Mouse (Mus musculus) liver, embryonic 11.5 days (tissue): ENCODE data around the gene Traf1. TPM values are rescaled to one million over a fixed set of nuclear protein-coding genes. Genes with fewer than 3 reads are reported as not detected.

Source experiments
- ATAC-seq: fragments of 200-750 bp; cut with Nextera tagmentation; replicated peaks from 2 replicates; pipeline ENCODE4 v1.8.0; 2017; ENCODE audit warnings: moderate number of reproducible peaks, mild to moderate bottlenecking, moderate TSS enrichment, moderate library complexity; ENCODE audit not compliant: low FRiP score
- DNase-seq: peaks from one replicate; pipeline ENCODE4 v3.0.0-alpha.2; 2017; ENCODE audit warnings: low spot score
- H3K27ac ChIP-seq: fragments of 300-500 bp; sonication (generic); 2 replicates; pipeline ENCODE4 v1.5.1; 2014; ENCODE audit warnings: mild to moderate bottlenecking, low read depth, low read length, control low read depth
- H3K27me3 ChIP-seq: fragments of 300-500 bp; sonication (generic); replicated peaks from 2 replicates; pipeline ENCODE4 v1.6.1; 2014; ENCODE audit warnings: low read length, mixed read lengths; ENCODE audit not compliant: control insufficient read depth, insufficient read depth
- H3K36me3 ChIP-seq: fragments of 300-500 bp; sonication (generic); 2 replicates; pipeline ENCODE4 v1.6.1; 2014; ENCODE audit warnings: mild to moderate bottlenecking, low read length, moderate library complexity, mixed read lengths; ENCODE audit not compliant: control insufficient read depth, insufficient read depth
- H3K4me1 ChIP-seq: fragments of 300-500 bp; sonication (generic); replicated peaks from 2 replicates; pipeline ENCODE4 v1.6.1; 2014; ENCODE audit warnings: low read length, mixed read lengths; ENCODE audit not compliant: control insufficient read depth, insufficient read depth
- H3K4me2 ChIP-seq: fragments of 300-500 bp; sonication (generic); 2 replicates; pipeline ENCODE4 v1.6.1; 2014; ENCODE audit warnings: mild to moderate bottlenecking, control low read depth, moderate library complexity
- H3K4me3 ChIP-seq: fragments of 300-500 bp; sonication (generic); 2 replicates; pipeline ENCODE4 v1.5.1; 2014; ENCODE audit warnings: low read depth, low read length, control low read depth
- H3K9ac ChIP-seq: fragments of 300-500 bp; sonication (generic); 2 replicates; pipeline ENCODE4 v1.6.1; 2014; ENCODE audit warnings: low read depth, low read length, control low read depth
- H3K9me3 ChIP-seq: fragments of 300-500 bp; sonication (generic); 2 replicates; pipeline ENCODE4 v1.6.1; 2016; ENCODE audit warnings: low read length, inconsistent platforms, mixed read lengths; ENCODE audit not compliant: control insufficient read depth
- WGBS: fragments of 180-500 bp; shearing (Covaris S2); extraction: QIAGEN DNeasy Blood & Tissue Kit; methylation state at CpG from one replicate; pipeline ENCODE4 v1.1.7; 2014; 5-methylcytosine and 5-hydroxymethylcytosine counted together
- polyA plus RNA-seq: library from polyadenylated mRNA; unstranded; fragments of >200 nt; fragmentation: Nextera tagmentation; extraction: Ambion mirVana; gene quantifications from 2 replicates; pipeline ENCODE4 v1.2.1, GENCODE M21; 2014

Traf1 gene
- polyA plus RNA-seq, 1 experiment from 2014 or later, result 0.38 TPM

DNA sequence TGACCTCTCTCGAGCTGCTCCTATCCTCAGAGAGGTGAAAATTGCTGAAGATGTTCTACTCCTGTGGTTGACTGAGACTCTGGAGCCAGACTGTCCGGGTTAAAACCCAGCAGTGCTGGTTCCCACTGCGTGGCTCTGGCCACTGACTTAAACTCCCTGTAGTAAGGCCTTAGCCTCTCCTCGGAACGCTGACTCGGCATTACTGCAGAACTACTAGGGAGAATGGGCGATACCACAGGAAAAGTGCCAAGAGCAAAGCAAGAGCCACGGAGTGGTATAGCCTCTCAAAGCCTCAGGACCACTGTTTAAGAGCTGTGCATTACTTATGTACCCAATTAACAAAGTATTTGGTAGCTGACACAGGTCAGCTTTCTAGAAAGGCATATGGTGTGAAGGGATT is 23.3 kb upstream of the Traf1 start:
- H3K27me3 ChIP-seq, result no peaks in the 10 kb centered on the region
- no peaks in the 10 kb centered on the region for H3K36me3 ChIP-seq
- no peak overlapping the region for H3K9ac ChIP-seq
- H3K9me3 ChIP-seq, result no peaks in the 10 kb centered on the region
- WGBS, result 78% methylated on average over 8 of the region's 8 CpGs
- no peak for ATAC-seq
- no peak overlapping the region for H3K27ac ChIP-seq
- no peak for DNase-seq
- no peak overlapping the region for H3K4me2 ChIP-seq
- H3K4me1 ChIP-seq, result peaks cover 6% of the 10 kb centered on the region
- H3K4me3 ChIP-seq, result no peak overlapping the region

GRCm38 (mm10) chr2:34982906-34983698 is 21.5 kb upstream of the Traf1 start:
- Histone ChIP-seq H3K9ac (no peak overlapping the region), H3K4me2 (no peak overlapping the region), H3K4me1 (peaks cover 6% of the 10 kb centered on the region), H3K9me3 (no peaks in the 10 kb centered on the region), H3K36me3 (no peaks in the 10 kb centered on the region), H3K4me3 (no peak overlapping the region), H3K27ac (no peak overlapping the region), H3K27me3 (no peaks in the 10 kb centered on the region)
- ATAC-seq, result no peak
- WGBS, result 56% methylated on average over 11 of the region's 11 CpGs
- no peak for DNase-seq

DNA sequence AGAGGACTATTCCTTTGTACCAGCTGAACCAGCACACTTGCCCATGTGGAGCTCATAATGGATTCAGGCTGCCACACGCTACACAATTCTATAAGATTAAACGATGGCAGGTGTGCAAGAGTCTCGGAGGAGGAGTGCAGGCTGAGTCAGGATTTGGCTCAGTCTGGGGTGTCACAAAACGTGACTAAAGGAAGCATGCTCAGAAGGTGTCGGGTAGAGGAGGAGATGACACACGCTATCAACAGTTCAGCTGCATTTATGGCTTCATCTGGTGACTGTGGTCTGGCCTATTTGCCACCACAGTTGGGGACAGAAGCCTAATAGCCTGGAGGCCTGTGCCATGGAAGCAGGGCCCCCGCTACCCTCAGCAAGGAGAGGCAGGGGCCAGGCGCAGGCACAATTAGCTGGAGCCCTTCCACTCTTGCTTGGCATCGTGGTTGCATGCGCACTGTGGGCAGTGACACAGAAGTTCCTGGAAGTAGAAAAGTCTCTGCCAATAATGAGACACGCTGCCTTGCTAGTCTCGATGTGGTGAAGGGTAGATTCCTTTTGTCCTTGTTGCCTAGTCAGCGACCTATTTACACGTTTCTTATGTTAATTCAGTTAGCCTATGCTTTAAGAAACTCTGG is 20.6 kb upstream of the Traf1 start:
- Histone ChIP-seq H3K27ac (no peak overlapping the region), H3K9me3 (no peaks in the 10 kb centered on the region), H3K36me3 (no peaks in the 10 kb centered on the region), H3K27me3 (no peaks in the 10 kb centered on the region), H3K4me1 (peaks cover 7% of the 10 kb centered on the region), H3K4me2 (no peak overlapping the region), H3K4me3 (no peak overlapping the region), H3K9ac (no peak overlapping the region)
- no peak for DNase-seq
- ATAC-seq, result no peak
- WGBS, result 70% methylated on average over 14 of the region's 14 CpGs

- Histone ChIP-seq H3K9me3 (no peaks in the 10 kb centered on the region), H3K27me3 (no peaks in the 10 kb centered on the region), H3K4me2 (no peak overlapping the region), H3K4me1 (peaks cover 7% of the 10 kb centered on the region), H3K27ac (no peak overlapping the region), H3K9ac (no peak overlapping the region), H3K4me3 (no peak overlapping the region), H3K36me3 (no peaks in the 10 kb centered on the region)
- WGBS, result 42% methylated on average over 3 of the region's 3 CpGs
- no peak for ATAC-seq
- no peak for DNase-seq
Measured at GRCm38 (mm10) chr2:34979459-34980011, 18.0 kb upstream of the Traf1 start.

DNA sequence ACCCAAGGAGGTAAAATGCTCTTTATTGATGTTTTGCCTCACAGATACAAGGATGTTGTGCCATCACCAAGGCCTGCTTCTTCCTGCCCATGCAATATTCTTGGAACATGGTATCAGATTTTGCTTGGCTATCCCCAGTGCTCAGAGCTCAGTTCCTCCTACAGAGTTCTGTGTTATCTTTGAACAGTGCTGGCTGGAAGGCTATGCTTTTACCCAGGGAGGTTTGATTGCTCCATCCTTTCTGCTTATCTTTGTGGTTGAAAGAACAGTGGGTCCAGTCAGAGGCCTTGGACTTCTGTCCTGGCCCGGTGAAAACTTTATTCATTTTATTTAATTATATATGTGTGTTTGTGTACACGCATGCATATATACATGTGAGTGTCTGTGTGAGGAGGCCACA is 16.7 kb upstream of the Traf1 start:
- Histone ChIP-seq H3K9me3 (no peaks in the 10 kb centered on the region), H3K36me3 (no peaks in the 10 kb centered on the region), H3K27me3 (no peaks in the 10 kb centered on the region), H3K4me2 (no peak overlapping the region), H3K4me1 (peaks cover 6% of the 10 kb centered on the region), H3K9ac (no peak overlapping the region), H3K4me3 (no peak overlapping the region), H3K27ac (no peak overlapping the region)
- ATAC-seq (no peak), DNase-seq (no peak)
- WGBS, result 73% methylated on average over 2 of the region's 2 CpGs

DNA sequence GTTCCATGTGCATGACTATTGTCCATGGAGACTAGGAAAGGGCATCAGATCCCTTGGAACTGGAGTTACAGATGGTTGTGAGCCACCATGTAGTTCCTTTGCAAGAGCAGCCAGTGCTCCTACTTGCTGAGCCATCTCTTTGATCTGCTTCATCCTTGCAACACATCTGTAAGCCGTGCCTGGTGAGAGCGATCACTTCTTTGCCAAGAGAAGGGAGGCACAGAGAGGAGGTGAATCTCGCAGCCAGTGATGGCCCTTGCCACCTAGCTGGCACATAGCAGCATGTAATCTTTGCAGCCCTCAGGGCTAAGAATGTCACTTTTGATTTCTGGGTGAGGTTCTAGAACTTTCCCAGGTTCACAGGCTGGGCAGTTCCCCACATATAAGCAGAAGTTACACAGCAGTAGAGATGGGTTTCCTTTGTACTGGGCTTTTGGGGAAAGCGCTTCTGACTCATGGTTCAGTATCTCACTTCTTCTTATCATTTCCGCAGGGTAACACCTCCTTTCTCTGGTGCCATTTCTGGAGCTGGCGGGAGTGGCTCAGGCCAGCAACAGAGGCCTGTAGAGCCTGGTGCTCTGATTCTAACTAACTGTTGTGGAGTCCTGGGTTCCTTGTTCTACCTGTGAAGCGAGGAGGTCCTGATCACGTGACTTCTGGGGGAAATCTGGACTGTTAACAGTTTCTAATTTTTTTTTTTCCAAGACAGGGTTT is 15.5 kb upstream of the Traf1 start:
- no peak for ATAC-seq
- no peak for DNase-seq
- Histone ChIP-seq H3K4me3 (no peak overlapping the region), H3K27ac (no peak overlapping the region), H3K9ac (no peak overlapping the region), H3K36me3 (no peaks in the 10 kb centered on the region), H3K27me3 (no peaks in the 10 kb centered on the region), H3K4me1 (0 out of 2 replicates have a peak, but pooled peaks cover 2% of the 10 kb centered on the region), H3K4me2 (no peak overlapping the region), H3K9me3 (no peaks in the 10 kb centered on the region)
- 49% methylated on average over 8 of the region's 8 CpGs for WGBS

- DNase-seq, result no peak
- ATAC-seq, result no peak
- 62% methylated on average over 6 of the region's 6 CpGs for WGBS
Measured at GRCm38 (mm10) chr2:34976447-34976846, 14.9 kb upstream of the Traf1 start.

DNA sequence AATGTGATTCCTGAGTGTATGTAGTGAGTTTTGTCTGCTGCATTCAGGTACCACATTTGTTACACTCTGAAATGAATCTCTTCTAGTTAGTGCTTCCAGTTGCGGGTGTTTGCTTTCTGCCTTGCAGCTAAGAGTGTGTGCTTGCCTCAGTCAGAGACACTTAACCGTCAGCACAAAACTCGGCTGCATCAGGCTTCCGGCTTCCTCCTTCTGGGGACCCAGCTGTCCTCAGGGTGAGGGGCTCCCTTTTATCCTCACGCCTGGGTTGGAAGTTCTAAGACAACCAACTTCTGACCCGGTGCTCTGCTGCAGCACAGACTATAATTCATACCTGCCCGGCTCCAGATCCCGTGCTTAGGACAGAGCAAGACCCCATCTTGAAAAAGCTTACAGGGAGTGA is 11.5 kb upstream of the Traf1 start:
- H3K9me3 ChIP-seq, result no peaks in the 10 kb centered on the region
- 75% methylated on average over 8 of the region's 8 CpGs for WGBS
- 0 out of 2 replicates have a peak, but pooled peaks cover 2% of the 10 kb centered on the region for H3K4me1 ChIP-seq
- no peak overlapping the region for H3K4me3 ChIP-seq
- no peak for ATAC-seq
- no peak overlapping the region for H3K27ac ChIP-seq
- no peak overlapping the region for H3K4me2 ChIP-seq
- no peak for DNase-seq
- no peaks in the 10 kb centered on the region for H3K36me3 ChIP-seq
- H3K27me3 ChIP-seq, result no peaks in the 10 kb centered on the region
- no peak overlapping the region for H3K9ac ChIP-seq

More at GRCm38 (mm10) chr2:34976447-34976846, 14.9 kb upstream of the Traf1 start:
- Histone ChIP-seq H3K4me2 (no peak overlapping the region), H3K4me3 (no peak overlapping the region), H3K27me3 (no peaks in the 10 kb centered on the region), H3K36me3 (no peaks in the 10 kb centered on the region), H3K9ac (no peak overlapping the region), H3K4me1 (0 out of 2 replicates have a peak, but pooled peaks cover 2% of the 10 kb centered on the region), H3K27ac (no peak overlapping the region), H3K9me3 (no peaks in the 10 kb centered on the region)
